Mouse (Mus musculus) left cerebral cortex, adult 11 months (tissue): ENCODE measurements at regions not wholly inside any gene's neighbourhood (a gene's known extent, or its start where the extent isn't known, plus 50 kb on each side); places are given as distances from the start of the nearest gene placed in this dataset.

ENCODE experiments used
- DNase-seq: peaks from one replicate; pipeline ENCODE4 v3.0.0; 2022; ENCODE audit warnings: low spot score

DNA sequence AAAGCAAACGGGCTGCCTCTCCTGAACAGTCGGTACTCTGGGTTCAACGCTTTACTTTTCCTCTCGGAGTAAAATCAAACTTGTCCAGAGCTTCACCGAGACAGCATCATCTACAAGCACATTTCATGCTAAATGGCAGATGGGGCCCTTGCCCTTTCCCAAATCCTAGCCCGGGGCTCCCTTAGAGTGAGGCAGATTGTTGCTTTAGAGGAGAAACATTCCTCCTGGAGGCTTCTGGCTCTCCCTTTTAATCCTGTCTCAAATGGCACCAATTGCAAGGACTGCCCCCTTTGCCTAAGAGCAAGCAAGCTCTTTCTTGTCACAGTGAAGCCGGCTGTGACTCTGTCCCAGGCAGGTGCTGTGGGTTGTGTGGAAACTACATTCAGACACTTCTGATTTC lies 255.5 kb upstream of the Sox11 start:
- DNase-seq = no peak

GRCm38 (mm10) chr12:27597322-27597721 lies 254.9 kb upstream of the Sox11 start:
- DNase-seq = no peak

DNA sequence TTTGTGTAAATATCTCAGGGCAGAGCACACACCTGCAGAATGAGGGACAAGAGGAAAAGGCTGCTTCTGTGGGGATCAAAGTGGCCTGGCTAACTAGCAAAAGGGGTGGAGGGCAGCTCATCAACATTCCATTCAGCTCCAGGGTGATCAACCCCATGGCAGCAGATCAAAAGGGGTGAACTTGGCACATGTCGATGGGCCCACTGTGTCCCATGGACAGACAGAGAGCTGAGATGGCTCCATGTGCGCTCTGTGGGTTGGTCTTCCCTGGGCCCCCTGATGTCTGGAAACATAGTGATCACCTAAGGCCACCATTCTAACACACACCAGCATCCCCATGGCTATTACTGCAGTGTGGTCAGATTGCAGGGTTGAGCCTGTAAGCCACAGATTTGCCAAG lies 253.2 kb upstream of the Sox11 start:
- no peak for DNase-seq

- DNase-seq = no peak
These were observed 251.1 kb upstream of the Sox11 start for GRCm38 (mm10) chr12:27593436-27593835.

- no peak for DNase-seq
These were observed 233.8 kb upstream of the Sox11 start for GRCm38 (mm10) chr12:27576109-27576700.

DNA sequence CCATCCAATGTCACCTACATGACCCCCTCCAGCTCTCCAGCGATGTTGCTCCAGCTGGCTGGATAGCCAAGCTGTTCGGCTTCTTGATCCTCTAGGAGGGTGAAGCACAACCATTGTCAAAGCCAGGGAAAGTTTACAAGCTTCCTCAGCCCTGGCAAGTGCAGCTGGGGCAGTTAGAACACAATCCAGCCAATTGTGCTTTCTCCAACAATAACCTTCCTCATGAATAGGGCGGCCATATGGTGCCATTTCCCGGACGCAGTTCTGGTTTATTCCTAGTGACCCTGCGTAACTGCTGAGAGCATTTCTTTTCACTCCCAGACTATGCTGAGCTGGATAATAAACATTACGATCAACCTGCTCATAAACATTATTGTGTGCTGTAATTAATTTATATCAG lies 233.3 kb upstream of the Sox11 start:
- no peak for DNase-seq

GRCm38 (mm10) chr12:27567250-27567649 lies 224.9 kb upstream of the Sox11 start:
- no peak for DNase-seq

GRCm38 (mm10) chr12:27565965-27566507 lies 223.7 kb upstream of the Sox11 start:
- no peak for DNase-seq

GRCm38 (mm10) chr12:27564641-27565306 lies 222.4 kb upstream of the Sox11 start:
- no peak for DNase-seq

- DNase-seq = no peak
These were observed 221.5 kb upstream of the Sox11 start for GRCm38 (mm10) chr12:27563900-27564299.

- DNase-seq = no peak
These were observed 210.4 kb upstream of the Sox11 start for GRCm38 (mm10) chr12:27552809-27553208.

- no peak for DNase-seq
These were observed 195.8 kb upstream of the Sox11 start for GRCm38 (mm10) chr12:27538210-27538609.

GRCm38 (mm10) chr12:27537507-27537906 lies 195.1 kb upstream of the Sox11 start:
- DNase-seq = no peak

DNA sequence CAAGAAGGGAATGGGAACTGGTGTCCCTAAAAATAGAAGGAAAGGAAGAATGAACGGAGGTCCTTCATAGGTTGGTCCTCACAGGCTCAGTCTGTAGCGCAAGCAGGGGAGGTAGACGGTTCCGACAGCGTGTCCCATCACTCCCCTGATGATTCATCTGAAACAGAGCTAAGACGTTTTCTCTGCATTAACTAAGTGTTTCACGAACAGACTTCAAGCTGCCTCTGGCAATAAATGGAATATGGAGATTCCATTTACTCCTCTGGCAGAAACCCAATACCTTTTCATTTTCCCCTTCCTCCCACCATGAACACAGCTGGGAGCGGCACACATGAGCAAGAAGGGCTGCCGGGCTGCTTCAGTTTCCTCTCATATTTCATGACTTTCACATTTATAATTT lies 194.6 kb upstream of the Sox11 start:
- DNase-seq = no peak

- no peak for DNase-seq
These were observed 183.2 kb upstream of the Sox11 start for GRCm38 (mm10) chr12:27525604-27526003.

DNA sequence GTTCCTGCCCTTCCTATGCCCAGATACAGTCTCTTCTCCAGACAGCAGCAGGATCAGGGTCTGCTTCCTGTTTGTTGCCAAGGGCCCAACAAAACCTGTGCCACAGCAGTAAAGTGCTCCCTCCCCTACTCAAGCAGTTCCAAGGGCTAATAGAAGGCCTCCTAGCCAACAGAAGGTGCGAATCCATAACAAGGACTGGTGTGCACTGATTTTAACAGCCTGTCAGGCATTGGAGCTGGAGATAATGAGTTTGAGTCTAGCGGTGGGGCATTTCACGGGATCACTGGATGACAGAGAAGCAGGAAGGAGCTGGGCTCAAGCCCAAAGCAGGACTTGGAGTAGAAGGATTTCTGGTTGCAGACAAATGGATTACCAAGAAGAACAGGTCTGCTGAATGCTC lies 170.9 kb upstream of the Sox11 start:
- no peak for DNase-seq

DNA sequence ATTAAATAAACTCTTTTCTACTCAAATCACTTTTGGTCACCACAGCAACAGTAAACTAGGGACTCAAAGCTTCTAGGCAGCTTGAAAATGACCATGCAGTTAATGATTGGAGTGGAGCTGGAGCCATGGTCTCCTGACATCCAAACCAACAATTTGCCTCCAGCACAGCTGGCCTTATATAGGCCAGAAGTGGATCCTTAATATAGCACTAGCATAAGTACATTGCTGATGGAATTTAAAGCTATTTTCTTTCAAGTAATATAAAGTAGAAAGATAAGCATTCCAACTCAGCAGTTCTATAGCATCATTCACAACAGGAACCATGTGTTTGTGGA lies 165.8 kb upstream of the Sox11 start:
- no peak for DNase-seq

DNA sequence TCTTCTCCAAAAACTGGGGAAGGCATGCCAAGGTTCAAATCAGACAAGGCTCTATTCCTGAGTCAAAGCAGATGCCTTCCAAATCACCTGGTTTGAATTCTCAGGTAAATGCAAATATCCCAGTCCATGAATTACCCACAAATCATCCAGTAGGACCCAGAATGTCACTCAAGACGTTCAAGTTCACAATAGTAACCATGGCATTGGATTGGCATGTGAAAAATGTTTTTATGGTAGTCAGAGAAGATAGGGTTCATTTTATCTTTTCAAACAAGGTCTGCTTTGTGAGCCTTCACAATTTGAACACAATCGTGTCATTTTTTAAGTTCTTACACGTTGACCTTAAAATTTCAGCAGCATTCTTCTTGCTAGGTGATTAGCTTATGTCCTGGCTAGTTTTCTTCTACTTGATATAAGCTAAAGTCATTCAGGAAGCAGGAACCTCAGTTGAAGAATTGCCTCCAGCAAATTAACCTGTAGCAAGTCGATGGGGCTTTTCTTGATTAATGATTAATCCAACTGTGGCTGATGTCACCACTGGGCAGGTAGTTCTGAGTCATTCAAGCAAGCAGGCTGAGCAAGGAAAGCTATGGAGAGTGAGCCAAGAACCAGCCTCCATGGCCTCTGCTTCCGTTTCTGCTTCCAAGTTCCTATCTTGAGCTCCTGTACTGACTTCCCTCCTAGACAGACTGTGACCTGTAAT lies 165.3 kb upstream of the Sox11 start:
- DNase-seq = no peak

GRCm38 (mm10) chr12:27502716-27503486 lies 160.5 kb upstream of the Sox11 start:
- DNase-seq = no peak

- DNase-seq = no peak
These were observed 158.1 kb upstream of the Sox11 start for GRCm38 (mm10) chr12:27500516-27500915.

GRCm38 (mm10) chr12:27499276-27499675 lies 156.9 kb upstream of the Sox11 start:
- no peak for DNase-seq

- DNase-seq = no peak
These were observed 154.6 kb upstream of the Sox11 start for GRCm38 (mm10) chr12:27496826-27497557.
